Mouse (Mus musculus): Measurements from ENCODE around the gene Pakap. TPM values are rescaled to one million over a fixed set of nuclear protein-coding genes. Genes with fewer than 3 reads are reported as not detected.

Pakap gene
- polyA plus RNA-seq, 1 experiment from 2014 or later, result 35.4 TPM

DNA sequence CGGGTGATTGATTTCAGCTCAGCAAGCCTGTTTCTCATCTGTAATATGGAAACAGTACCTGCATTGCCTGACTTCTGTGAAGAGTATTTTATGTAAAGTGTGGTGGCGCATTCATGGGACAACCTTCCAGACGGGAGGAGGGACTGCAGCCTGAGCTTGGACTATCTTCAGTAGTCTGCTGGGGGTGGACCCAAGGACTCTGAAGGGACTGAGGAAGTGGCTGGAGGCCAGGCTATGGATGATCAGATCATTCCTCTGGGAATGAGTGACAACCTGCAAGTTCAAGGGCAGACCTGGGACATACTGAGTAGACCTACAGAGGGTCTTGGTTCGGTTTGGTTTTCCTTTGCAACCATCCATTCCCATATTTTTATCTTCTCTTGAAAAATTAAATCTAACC, 154.3 kb downstream of the Pakap start:
- Histone ChIP-seq H3K9me3 (no peaks in the 10 kb centered on the region), H3K27ac (no peak overlapping the region), H3K9ac (no peak overlapping the region), H3K27me3 (no peaks in the 10 kb centered on the region), H3K36me3 (0 out of 2 replicates have a peak, but pooled peaks cover 5% of the 10 kb centered on the region), H3K4me1 (peaks cover 12% of the 10 kb centered on the region), H3K4me2 (no peak overlapping the region), H3K4me3 (no peak overlapping the region)
- ATAC-seq (ENCODE audit: insufficient number of reproducible peaks, insufficient read depth, low FRiP score, low TSS enrichment, low read depth), result no peak
- WGBS, result 78% methylated on average over 4 of the region's 4 CpGs

DNA sequence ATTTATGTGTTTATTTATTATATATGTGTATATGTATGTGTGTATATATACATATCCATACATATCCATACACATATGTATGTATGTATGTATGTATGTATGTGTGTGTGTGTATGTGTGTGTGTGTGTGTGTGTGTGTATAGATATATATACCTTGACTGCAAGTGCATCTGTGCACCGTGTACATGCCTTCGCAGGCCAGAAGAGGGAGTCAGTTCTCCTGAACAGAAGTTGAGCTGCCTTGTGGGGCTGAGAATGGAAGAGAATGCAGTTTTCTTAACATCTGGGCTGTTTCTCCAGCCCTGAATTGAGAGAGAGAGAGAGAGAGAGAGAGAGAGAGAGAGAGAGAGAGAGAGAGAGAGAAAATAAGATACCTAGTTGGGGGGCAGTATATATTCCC, 155.7 kb downstream of the Pakap start:
- no peaks in the 10 kb centered on the region for H3K9me3 ChIP-seq
- peaks cover 12% of the 10 kb centered on the region for H3K4me1 ChIP-seq
- 0 out of 2 replicates have a peak, but pooled peaks cover 3% of the 10 kb centered on the region for H3K36me3 ChIP-seq
- ATAC-seq (ENCODE audit: insufficient number of reproducible peaks, insufficient read depth, low FRiP score, low TSS enrichment, low read depth), result no peak
- no peak overlapping the region for H3K4me3 ChIP-seq
- no peak overlapping the region for H3K27ac ChIP-seq
- H3K27me3 ChIP-seq, result no peaks in the 10 kb centered on the region
- 62% methylated on average over 2 of the region's 2 CpGs for WGBS
- H3K9ac ChIP-seq, result no peak overlapping the region
- H3K4me2 ChIP-seq, result no peak overlapping the region

DNA sequence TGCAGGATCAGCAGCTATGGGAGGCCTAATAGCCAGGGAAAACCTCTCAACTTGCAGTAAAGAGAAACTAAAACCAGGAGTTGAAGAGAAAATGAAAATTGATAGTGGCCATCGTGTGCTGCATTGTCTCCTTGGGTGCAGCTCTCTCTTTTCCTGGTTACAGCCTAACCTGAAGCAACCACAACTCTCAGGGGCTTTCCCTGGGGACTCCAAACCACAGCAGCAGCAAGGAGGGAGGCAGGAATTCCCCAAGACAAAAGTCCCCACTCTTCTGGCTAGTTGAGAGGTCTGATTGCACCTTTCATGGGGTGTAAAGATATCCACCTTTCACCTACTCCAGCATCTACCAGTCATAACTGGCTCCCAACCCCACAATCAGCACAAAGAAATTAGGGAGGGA, 157.6 kb downstream of the Pakap start:
- Histone ChIP-seq H3K9me3 (no peaks in the 10 kb centered on the region), H3K36me3 (0 out of 2 replicates have a peak, but pooled peaks cover 3% of the 10 kb centered on the region), H3K9ac (no peak overlapping the region), H3K4me2 (no peak overlapping the region), H3K27me3 (no peaks in the 10 kb centered on the region), H3K4me3 (no peak overlapping the region), H3K4me1 (peaks cover 5% of the 10 kb centered on the region), H3K27ac (no peak overlapping the region)
- no peak for ATAC-seq (ENCODE audit: insufficient number of reproducible peaks, insufficient read depth, low FRiP score, low TSS enrichment, low read depth)
- WGBS, result 71% methylated on average over 1 of the region's 1 CpGs

- ATAC-seq (ENCODE audit: insufficient number of reproducible peaks, insufficient read depth, low FRiP score, low TSS enrichment, low read depth), result no peak
- Histone ChIP-seq H3K27me3 (no peaks in the 10 kb centered on the region), H3K36me3 (0 out of 2 replicates have a peak, but pooled peaks cover 6% of the 10 kb centered on the region), H3K4me3 (no peak overlapping the region), H3K4me1 (no peaks in the 10 kb centered on the region), H3K4me2 (no peak overlapping the region), H3K27ac (no peak overlapping the region), H3K9ac (no peak overlapping the region), H3K9me3 (no peaks in the 10 kb centered on the region)
- 86% methylated on average over 4 of the region's 4 CpGs for WGBS
These were observed 160.7 kb downstream of the Pakap start for GRCm38 (mm10) chr4:57728611-57729183.

GRCm38 (mm10) chr4:57730047-57730446, 162.1 kb downstream of the Pakap start:
- Histone ChIP-seq H3K4me1 (no peaks in the 10 kb centered on the region), H3K4me2 (no peak overlapping the region), H3K4me3 (no peak overlapping the region), H3K9ac (no peak overlapping the region), H3K27ac (no peak overlapping the region), H3K27me3 (no peaks in the 10 kb centered on the region), H3K36me3 (0 out of 2 replicates have a peak, but pooled peaks cover 6% of the 10 kb centered on the region), H3K9me3 (no peaks in the 10 kb centered on the region)
- WGBS, result 94% methylated on average over 6 of the region's 6 CpGs
- ATAC-seq (ENCODE audit: insufficient number of reproducible peaks, insufficient read depth, low FRiP score, low TSS enrichment, low read depth), result no peak

DNA sequence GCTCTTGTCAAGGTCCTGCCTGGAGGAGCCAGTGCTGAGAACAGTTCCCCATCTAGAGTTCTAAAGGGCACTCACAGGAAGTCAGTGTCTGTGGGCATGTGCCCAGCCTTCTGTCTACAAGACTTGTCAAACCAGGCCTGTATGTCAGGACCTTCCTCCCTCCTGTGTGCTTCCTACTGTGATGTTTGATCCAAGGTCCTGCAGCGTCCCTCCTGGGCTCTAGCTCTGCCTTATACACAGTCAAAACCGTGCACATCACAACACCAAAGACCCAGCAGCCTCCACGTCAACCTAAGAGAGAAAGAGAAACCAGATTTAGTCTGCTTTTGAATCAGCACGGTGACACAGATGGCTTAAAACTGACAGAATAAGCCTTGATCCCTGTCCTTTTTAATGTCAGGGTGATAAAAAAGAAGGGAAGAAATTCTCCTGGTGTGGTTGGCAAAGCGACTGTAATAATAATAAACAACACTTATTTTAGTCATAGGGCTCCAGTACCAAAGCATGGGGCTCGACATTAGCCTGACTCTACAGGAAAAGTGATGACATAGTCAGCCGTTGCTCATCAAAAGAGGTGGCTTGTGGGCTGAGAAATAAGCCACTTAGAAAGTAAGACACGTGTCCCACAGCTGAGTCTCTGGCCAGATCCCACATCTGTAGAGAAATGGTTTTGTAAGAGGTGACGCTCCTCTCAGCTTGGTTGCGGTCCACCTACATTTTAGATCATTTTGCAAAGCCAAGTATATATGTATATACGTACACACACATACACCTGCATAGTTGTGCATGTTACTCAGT, 163.0 kb downstream of the Pakap start:
- Histone ChIP-seq H3K36me3 (peaks cover 11% of the 10 kb centered on the region), H3K4me2 (no peak overlapping the region), H3K27ac (no peak overlapping the region), H3K4me3 (no peak overlapping the region), H3K9ac (no peak overlapping the region), H3K9me3 (no peaks in the 10 kb centered on the region), H3K27me3 (no peaks in the 10 kb centered on the region), H3K4me1 (no peaks in the 10 kb centered on the region)
- WGBS, result 82% methylated on average over 11 of the region's 11 CpGs
- ATAC-seq (ENCODE audit: insufficient number of reproducible peaks, insufficient read depth, low FRiP score, low TSS enrichment, low read depth), result no peak

DNA sequence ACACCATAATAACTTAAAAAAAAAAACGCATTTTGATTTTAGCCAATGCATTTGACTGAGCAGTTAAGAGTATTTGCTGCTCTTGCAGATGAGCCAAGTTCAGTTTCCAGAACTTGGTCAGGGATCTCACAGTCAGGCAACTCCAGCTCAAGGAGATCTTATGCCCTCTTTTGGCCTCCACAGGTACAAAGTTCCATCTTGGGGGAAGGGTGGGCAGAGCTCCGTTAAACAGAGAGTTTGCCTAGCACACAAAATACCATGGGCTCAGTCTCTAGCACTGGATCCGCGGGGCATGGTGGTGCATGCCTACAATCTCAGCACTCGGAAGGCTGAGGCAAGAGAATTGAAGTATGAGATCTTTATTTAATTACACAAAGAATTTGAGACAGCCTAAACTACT, 164.4 kb downstream of the Pakap start:
- Histone ChIP-seq H3K36me3 (peaks cover 10% of the 10 kb centered on the region), H3K9me3 (no peaks in the 10 kb centered on the region), H3K4me1 (no peaks in the 10 kb centered on the region), H3K27me3 (no peaks in the 10 kb centered on the region), H3K4me2 (no peak overlapping the region), H3K4me3 (no peak overlapping the region), H3K27ac (no peak overlapping the region), H3K9ac (no peak overlapping the region)
- ATAC-seq (ENCODE audit: insufficient number of reproducible peaks, insufficient read depth, low FRiP score, low TSS enrichment, low read depth), result no peak
- 79% methylated on average over 5 of the region's 5 CpGs for WGBS

DNA sequence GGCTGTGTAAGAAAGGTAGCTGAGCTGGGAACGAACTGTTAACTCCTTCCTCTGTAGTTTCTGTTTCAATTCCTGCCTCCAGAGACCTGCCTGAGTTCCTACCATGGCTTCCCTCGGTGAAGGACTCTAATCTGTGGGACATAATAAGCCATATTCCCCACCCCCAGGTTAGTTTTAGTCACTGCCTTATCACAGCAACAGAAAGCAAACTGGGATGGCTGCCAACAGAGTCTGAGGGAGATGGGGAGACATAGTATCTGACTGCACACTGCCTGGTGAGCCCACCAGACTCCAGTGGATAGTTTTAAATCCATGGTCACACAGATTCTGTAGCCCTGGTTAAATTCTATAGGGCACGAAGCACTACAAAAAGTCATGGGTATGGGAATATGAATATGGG, 165.5 kb downstream of the Pakap start:
- Histone ChIP-seq H3K9me3 (no peaks in the 10 kb centered on the region), H3K4me2 (no peak overlapping the region), H3K9ac (no peak overlapping the region), H3K36me3 (peaks cover 8% of the 10 kb centered on the region), H3K27ac (no peak overlapping the region), H3K4me1 (peaks cover under 1% of the 10 kb centered on the region; the same call in 1 of the 2 replicates), H3K27me3 (no peaks in the 10 kb centered on the region), H3K4me3 (no peak overlapping the region)
- 68% methylated on average over 3 of the region's 3 CpGs for WGBS
- no peak for ATAC-seq (ENCODE audit: insufficient number of reproducible peaks, insufficient read depth, low FRiP score, low TSS enrichment, low read depth)

DNA sequence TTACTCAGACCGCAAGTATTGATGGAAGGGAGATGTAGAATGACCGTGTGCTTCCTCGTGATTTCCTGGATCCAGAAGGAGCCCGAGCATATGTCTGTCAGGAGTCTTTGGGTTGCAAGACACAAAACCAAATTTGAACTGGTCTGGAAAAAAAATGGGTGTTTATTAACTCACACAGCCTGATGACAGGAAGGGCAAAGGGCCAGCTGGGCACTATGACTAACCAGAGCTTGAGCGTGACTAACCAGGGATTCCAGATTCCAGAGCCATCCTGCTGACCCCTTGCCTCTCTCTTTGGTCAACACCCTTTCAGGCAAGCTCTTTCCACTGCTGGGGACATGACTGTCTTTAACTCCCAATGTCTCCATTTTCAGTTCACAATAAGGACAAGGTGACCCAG, 167.4 kb downstream of the Pakap start:
- Histone ChIP-seq H3K4me2 (no peak overlapping the region), H3K36me3 (peaks cover 8% of the 10 kb centered on the region), H3K9me3 (no peaks in the 10 kb centered on the region), H3K4me3 (no peak overlapping the region), H3K27me3 (no peaks in the 10 kb centered on the region), H3K9ac (no peak overlapping the region), H3K27ac (no peak overlapping the region), H3K4me1 (peaks cover 10% of the 10 kb centered on the region)
- ATAC-seq (ENCODE audit: insufficient number of reproducible peaks, insufficient read depth, low FRiP score, low TSS enrichment, low read depth), result no peak
- 88% methylated on average over 5 of the region's 5 CpGs for WGBS

GRCm38 (mm10) chr4:57738856-57739552, 171.0 kb downstream of the Pakap start:
- Histone ChIP-seq H3K4me2 (no peak overlapping the region), H3K4me3 (no peak overlapping the region), H3K9ac (no peak overlapping the region), H3K4me1 (peaks cover 26% of the 10 kb centered on the region), H3K9me3 (no peaks in the 10 kb centered on the region), H3K27me3 (no peaks in the 10 kb centered on the region), H3K36me3 (peaks cover 6% of the 10 kb centered on the region), H3K27ac (no peak overlapping the region; the same call in 1 of the 2 replicates)
- WGBS, result 17% methylated on average over 8 of the region's 8 CpGs
- no peak for ATAC-seq (ENCODE audit: insufficient number of reproducible peaks, insufficient read depth, low FRiP score, low TSS enrichment, low read depth)

DNA sequence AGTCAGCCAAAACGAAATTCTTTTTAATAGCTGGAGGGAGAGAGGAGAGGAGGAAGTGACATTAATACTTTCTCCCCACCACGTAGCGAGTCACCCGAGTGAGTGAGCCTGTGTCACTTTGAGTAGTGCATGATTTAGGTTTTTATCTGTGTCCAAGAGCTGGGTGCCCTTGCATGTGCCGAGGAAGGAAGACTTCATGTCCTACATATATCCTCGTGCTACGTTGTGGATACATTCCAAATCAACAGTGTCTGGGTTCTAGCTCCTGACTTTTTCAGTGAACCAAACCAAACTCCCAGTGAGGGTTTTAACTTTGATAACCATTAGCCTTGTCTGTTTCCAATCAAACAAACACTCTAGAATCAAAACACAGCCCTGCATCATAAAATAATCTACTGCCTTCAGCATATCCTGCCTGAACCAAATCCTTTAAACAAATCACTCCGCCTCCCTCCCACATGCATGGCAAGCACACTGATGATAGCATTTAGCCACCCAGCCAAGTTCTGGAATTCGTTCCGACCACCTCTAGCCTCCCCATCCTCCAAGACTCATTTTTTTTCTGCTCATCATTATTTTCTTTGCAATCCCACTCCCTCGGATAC, 175.4 kb downstream of the Pakap start:
- no peak overlapping the region for H3K4me3 ChIP-seq
- peaks cover 33% of the 10 kb centered on the region for H3K4me1 ChIP-seq
- H3K9me3 ChIP-seq, result no peaks in the 10 kb centered on the region
- no peak overlapping the region for H3K4me2 ChIP-seq
- ATAC-seq (ENCODE audit: insufficient number of reproducible peaks, insufficient read depth, low FRiP score, low TSS enrichment, low read depth), result no peak
- no peaks in the 10 kb centered on the region for H3K27me3 ChIP-seq
- peaks cover 9% of the 10 kb centered on the region for H3K36me3 ChIP-seq
- H3K27ac ChIP-seq, result no peak overlapping the region; the same call in 1 of the 2 replicates
- no peak overlapping the region for H3K9ac ChIP-seq
- WGBS, result 57% methylated on average over 11 of the region's 11 CpGs

All from embryonic facial prominence, embryonic 13.5 days (tissue).